Mouse (Mus musculus): Measurements from ENCODE around the gene Cd52. TPM values are rescaled to one million over a fixed set of nuclear protein-coding genes. Genes with fewer than 3 reads are reported as not detected.

The Cd52 gene
- polyA plus RNA-seq, 1 experiment from 2014 or later, result 4.5 TPM

Other genes starting within 250 kb of the Cd52 start
- gene Rps6ka1, start 207.3 kb downstream of the Cd52 start, polyA plus RNA-seq (2014; fragmentation: Nextera tagmentation; extraction: Ambion mirVana), result 18.8 and 22.0 TPM in 2 replicates
- gene Hmgn2, start 126.4 kb downstream of the Cd52 start, polyA plus RNA-seq (2014; fragmentation: Nextera tagmentation; extraction: Ambion mirVana), result 1,199 and 1,387 TPM in 2 replicates
- gene Dhdds, start 94.2 kb downstream of the Cd52 start, polyA plus RNA-seq (2014; fragmentation: Nextera tagmentation; extraction: Ambion mirVana), result 46.6 and 48.2 TPM in 2 replicates
- gene Lin28a, start 76.2 kb downstream of the Cd52 start, polyA plus RNA-seq (2014; fragmentation: Nextera tagmentation; extraction: Ambion mirVana), result 0.13 and 0.31 TPM in 2 replicates
- gene Zfp683, start 41.2 kb downstream of the Cd52 start, polyA plus RNA-seq (2014; fragmentation: Nextera tagmentation; extraction: Ambion mirVana), result not detected in 2 replicates
- gene Crybg2, start 34.3 kb downstream of the Cd52 start, polyA plus RNA-seq (2014; fragmentation: Nextera tagmentation; extraction: Ambion mirVana), result 1.8 and 2.3 TPM in 2 replicates
- gene Ubxn11, start 7.5 kb upstream of the Cd52 start, polyA plus RNA-seq (2014; fragmentation: Nextera tagmentation; extraction: Ambion mirVana), result 11.7 and 13.6 TPM in 2 replicates
- 376 and 460 TPM in 2 replicates for gene Sh3bgrl3, start 33.7 kb upstream of the Cd52 start, polyA plus RNA-seq (2014; fragmentation: Nextera tagmentation; extraction: Ambion mirVana)
- 12.0 and 21.3 TPM in 2 replicates for gene Cep85, start 92.0 kb upstream of the Cd52 start, polyA plus RNA-seq (2014; fragmentation: Nextera tagmentation; extraction: Ambion mirVana)
- not detected in 2 replicates for gene Gm7534, start 107.9 kb upstream of the Cd52 start, polyA plus RNA-seq (2014; fragmentation: Nextera tagmentation; extraction: Ambion mirVana)
- gene Catsper4, start 132.3 kb upstream of the Cd52 start, polyA plus RNA-seq (2014; fragmentation: Nextera tagmentation; extraction: Ambion mirVana), result not detected in 2 replicates
- 0.20 TPM in 1 of 2 replicates, not detected in the other for gene Cnksr1, start 143.3 kb upstream of the Cd52 start, polyA plus RNA-seq (2014; fragmentation: Nextera tagmentation; extraction: Ambion mirVana)
- 0.30 and 0.43 TPM in 2 replicates for gene E130218I03Rik, start 148.6 kb upstream of the Cd52 start, polyA plus RNA-seq (2014; fragmentation: Nextera tagmentation; extraction: Ambion mirVana)
- gene Zfp593, start 150.5 kb upstream of the Cd52 start, polyA plus RNA-seq (2014; fragmentation: Nextera tagmentation; extraction: Ambion mirVana), result 13.1 and 14.2 TPM in 2 replicates
- 0.49 TPM in 1 of 2 replicates, not detected in the other for gene Gm30191, start 151.9 kb upstream of the Cd52 start, polyA plus RNA-seq (2014; fragmentation: Nextera tagmentation; extraction: Ambion mirVana)
- gene Grrp1, start 159.0 kb upstream of the Cd52 start, polyA plus RNA-seq (2014; fragmentation: Nextera tagmentation; extraction: Ambion mirVana), result 11.1 and 17.6 TPM in 2 replicates
- 41.0 and 48.6 TPM in 2 replicates for gene Pdik1l, start 192.8 kb upstream of the Cd52 start, polyA plus RNA-seq (2014; fragmentation: Nextera tagmentation; extraction: Ambion mirVana)
- 0.11 TPM in 1 of 2 replicates, not detected in the other for gene Trim63, start 220.0 kb upstream of the Cd52 start, polyA plus RNA-seq (2014; fragmentation: Nextera tagmentation; extraction: Ambion mirVana)
- 0.11 TPM in 1 of 2 replicates, not detected in the other for gene Slc30a2, start 248.1 kb upstream of the Cd52 start, polyA plus RNA-seq (2014; fragmentation: Nextera tagmentation; extraction: Ambion mirVana)

Data from midbrain, embryonic 14.5 days (tissue).